Mouse (Mus musculus) adrenal gland, postnatal 14 days (tissue): ENCODE measurements at regions not wholly inside any gene's neighbourhood (a gene's known extent, or its start where the extent isn't known, plus 50 kb on each side); places are given as distances from the start of the nearest gene placed in this dataset.

ENCODE experiments used
- DNase-seq: peaks from one replicate; pipeline ENCODE4 v3.0.0; 2021; ENCODE audit warnings: mixed read lengths

DNA sequence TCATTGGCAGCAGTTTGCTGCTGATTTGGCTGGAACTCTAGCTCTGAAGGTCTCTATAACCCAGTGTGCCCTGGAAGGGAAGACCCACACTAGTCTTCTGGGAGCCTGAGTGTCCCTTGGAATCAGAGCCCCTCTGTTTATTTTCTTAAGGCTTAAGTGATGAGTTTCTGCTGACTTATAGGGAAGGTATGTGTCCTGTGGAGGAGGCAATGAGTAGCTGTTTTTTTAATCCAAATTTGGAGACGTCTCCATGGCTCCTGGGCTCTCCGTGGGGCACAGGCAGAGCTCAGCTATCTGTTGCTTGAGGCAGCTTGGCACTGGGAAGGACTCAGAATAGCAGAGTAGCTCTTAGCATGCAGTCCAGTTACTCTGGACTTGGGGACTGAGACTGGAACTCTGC, 146.4 kb downstream of the Ttc32 start:
- DNase-seq, result no peak

DNA sequence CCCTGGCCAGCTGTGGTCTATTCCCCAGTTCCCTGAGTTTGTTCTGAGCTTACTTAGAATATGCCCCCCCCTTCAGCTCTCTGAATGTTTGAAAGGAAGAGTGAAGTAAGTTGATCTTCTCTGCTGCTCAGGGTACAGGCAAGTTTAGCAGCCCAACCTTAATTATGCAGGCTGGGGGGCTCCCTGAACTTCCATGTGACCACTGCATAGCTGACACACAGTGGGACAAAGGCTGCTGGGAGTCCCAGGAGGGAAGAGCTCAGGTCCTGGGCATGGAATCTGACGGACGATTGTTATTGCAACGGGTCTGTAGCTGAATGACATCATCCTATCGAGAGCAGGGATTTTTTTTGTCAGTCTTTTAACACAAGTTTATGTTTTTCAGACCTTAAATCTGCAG, 148.8 kb downstream of the Ttc32 start:
- DNase-seq, result no peak

DNA sequence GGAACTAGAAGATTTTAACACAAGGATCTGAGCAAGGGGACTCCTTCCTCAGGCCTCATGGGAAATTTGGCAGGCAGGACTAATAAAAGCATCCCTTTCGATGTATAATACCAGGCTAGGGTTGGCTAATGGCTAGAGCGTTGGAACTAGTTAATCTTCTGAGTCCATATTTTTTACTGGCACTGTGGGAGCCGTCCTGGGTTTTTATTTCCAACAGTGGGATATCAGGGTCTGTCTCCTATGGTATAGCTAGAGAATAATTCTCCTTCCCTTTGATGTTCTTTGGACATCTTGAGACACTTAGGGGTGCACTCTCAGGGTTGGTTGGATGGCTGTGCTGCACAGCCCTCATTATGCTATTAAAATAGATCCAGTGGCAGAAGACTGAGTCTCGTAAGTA, 150.9 kb downstream of the Ttc32 start:
- no peak for DNase-seq

DNA sequence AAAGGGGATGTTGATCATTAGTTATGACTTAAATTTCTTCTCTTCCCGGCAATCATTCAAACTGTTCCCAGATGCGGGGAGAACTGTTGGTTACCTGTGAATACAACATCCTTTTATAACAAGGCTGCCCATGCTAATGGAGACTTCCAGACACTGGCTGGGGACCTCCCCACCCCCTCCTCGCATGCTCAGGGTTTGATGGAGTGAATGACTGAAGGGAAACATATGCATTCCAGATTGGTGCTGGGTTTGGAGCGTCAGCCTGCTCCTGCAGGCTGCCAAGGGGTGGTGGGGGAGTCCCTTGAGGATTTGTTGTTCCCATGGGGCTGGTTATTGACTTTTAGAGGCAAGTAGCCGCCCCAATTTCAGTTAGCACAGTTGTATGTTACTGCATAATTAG, 161.9 kb downstream of the Ttc32 start:
- DNase-seq, result no peak

DNA sequence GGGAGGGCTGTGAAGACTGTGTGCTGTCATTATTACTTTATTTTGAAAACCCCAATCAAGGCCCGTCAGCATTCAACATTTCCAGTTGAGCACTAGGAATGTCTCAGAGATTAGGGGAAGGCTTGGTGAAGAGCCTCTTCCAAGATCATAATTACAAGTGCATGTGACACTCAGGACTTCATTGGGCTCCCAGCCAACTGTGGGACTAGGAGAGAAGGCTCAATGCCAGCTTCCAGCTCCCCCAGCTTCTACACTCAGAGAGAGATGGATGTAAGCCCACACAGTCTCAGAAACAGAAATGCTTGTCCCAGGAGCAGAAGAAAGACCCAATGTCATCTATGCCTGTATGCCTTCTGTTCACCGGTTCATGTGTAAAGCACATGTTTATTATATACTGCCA, 169.5 kb downstream of the Ttc32 start:
- no peak for DNase-seq

DNA sequence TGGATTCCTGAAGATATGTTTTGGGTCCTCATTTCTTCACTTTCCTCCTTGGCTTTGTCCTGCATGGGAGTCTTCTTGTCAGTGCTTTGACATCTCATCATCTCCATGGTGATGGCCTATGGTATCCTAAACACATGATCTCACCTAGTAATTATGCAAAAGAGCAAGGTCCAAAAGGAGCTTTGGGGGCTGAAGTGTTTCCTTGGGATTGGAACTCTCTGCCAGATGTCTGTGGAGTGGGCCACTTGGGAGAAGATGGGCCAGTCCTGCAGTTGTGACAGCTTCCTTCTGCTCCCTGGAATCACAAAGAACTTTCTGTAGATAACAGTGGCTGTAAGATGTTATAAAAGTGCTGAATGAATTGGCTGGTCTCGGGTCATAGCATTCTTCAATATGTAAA, 182.4 kb downstream of the Ttc32 start:
- DNase-seq, result no peak

DNA sequence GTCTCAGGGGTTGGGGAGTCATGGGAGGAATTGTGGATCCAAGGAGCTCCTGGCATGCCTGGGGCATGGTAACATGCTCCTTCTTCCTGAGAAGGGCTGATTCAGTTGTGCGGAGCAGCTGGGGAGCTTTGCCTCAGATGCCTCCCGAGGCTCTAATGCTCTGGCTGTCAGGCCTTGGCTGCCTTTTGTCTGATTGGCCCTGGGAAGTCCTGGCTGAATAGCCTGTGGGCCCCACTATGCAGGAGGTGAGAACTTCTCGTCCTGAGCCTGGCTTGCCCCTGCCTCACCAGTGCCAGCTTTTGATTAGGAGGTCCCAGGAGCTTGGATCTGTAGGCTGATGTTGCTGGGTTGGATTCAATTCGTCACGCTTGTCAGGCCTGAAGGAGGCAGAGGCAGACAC, 195.2 kb downstream of the Ttc32 start:
- DNase-seq, result no peak

DNA sequence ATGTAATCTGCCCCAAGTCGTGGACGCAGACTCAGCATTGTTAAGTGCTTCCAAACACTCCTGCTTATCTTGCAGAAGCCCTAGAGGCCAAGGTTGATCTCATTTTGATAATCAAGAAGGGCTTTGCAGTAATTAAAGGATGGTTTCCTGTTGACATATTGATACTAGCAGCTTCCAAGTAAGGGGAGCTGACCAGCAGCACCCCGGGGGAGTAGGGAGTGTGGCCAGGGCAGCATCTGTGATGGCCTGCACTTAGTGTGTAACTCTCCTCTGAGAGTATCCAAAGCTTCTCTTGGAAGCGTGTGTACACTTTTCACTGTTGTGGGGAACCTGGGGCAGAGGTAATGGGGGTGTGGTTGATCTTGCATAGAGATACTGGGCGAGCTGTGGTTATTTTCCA, 198.1 kb downstream of the Ttc32 start:
- DNase-seq, result no peak

DNA sequence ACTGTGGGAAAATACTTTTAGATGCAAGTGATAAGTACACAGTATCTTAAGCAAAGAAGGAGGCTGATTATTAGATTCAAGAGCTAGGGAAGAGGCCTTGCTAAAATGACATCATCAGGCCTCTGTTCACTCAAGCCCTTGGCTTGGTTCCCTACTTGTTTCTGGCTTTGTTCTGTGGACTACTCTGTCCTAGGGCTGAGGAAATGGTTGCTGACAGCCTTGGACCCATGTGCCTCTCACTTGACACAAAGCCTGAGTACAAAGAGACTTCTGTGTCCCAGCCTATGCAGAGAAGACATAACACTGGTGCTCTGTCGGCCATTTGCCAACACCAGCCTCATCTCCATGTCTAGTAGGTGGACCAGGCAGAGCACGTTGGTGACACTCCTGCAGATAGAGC, 198.7 kb downstream of the Ttc32 start:
- no peak for DNase-seq

DNA sequence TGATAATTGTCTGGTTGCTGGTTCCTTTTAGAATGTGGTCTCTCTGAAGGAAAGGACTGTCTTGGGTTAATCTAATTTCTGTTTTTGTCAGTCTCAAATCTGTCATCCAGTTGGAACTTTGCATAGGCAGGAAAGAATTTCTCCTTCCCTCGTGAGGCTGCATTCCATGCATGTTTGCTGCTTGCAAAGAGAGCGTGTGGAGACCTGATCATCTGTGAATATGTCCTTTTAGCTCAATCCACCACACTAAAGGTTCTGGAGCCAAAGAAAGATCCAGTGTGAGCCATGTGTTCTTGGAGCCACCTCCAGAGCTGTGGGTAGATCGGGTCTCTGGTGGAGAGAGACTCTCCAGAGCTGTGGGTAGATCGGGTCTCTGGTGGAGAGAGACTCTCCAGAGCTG, 200.2 kb downstream of the Ttc32 start:
- no peak for DNase-seq

DNA sequence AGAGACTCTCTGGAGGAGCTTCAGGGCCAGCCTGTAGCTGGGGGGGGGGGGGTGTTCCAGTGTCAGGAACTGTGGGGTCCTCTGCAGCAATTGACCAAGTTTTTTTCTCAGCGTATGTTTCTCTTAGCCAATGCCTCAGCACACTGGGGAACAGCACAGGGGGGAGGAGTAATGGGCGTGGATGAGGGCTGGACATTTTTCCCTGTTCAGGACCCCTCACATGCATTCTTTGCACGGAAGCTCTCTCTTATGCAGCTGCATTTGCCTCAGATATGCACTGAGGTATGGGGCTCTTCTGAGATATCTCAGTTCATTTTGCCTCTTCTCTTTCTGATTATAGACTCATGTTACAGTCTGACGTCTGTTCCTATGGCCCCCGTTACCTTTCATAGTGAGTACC, 200.8 kb downstream of the Ttc32 start:
- DNase-seq, result no peak

DNA sequence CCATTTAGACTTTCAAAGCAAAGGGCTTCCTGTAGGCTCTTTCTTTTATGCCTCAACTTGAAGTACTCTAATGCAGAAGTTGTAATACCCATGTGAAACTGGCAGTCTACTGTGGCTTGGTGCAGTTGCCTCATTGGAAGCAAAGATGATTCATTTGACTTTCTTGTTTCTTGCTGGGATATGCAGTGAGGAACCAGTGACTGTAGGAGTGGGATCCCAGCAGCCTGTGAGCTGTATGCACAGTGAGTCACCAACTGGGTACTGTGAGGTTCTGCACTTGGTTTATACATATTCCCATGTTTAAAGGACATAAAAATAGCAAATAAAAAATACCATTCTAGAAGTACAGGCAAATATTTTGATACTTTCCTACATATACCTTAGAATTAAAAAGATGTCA, 202.6 kb downstream of the Ttc32 start:
- no peak for DNase-seq

DNA sequence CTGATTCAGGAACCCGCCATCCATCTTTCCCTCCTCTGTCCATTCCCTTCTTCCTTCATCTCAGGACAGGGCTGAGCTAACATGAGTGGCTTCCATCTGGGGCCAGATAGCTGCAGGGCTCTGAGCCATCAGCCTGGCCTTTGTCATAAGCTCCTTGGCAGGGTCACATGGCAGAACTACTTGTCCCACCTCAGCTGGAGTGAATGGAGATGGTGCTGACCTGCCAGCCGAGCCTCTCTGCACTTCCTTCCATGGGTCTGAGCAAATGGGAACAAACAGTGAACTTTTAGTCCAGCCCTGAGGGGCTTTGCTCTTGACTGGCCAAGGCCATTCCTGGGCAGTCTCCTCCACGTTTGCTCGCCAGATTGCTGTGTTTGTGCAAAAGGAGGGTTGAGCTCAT, 206.1 kb downstream of the Ttc32 start:
- no peak for DNase-seq

DNA sequence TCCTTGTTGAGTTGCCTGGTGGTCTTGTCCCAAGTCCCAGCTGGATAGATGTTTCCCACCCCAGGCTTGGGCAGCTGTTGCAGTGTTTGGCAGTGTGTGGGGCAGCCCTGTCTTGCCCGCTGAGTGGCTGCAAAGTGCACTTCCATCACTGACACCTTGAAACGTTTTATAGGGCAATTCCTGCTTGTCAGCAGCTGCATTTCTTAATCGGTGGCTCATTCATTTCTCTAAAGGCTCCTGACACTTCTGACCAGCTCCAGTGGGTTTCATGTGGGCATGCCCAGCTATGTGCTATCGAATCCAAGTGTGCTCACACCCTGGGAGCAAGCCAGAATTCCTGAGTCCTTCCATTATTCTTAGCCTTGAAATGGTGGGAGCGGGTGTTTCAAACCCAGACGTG, 207.7 kb downstream of the Ttc32 start:
- DNase-seq, result no peak

DNA sequence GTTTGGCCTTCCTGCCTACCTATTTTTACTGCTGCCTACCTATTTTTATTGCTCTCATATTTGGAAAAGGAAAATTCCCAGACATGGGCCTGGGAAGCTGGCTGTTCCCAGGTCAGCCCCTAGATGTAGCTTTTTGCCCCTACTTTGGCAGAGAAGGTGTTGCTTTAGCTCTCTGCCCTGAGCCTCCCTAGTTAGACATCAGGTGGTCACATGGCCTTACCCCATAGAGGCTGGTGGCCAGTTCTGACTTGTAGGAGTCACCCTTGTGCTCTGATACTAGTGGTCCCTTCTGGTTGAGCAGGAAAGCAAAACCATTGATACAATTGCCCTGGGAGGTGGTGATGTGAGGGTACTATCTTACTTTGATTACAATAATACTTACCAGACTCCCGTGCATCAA, 208.2 kb downstream of the Ttc32 start:
- no peak for DNase-seq

DNA sequence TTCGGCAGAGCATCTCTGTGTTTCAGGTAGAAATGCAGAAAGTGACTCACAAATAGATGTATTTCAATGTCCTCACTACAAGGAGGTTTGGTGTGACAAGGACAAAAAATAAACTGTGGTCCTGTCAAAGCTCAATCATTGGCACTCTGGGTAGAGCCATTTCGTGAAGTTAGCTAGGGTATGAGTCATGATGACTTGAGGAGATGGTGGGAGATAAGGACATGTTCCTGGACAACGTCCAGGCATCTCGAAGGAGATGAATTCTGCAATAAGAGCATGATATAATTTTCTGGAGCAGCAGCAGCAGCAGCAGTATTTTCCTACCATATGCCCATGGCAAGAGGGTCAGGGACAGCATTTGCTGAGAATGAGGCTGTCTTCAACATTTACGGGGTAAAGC, 217.7 kb downstream of the Ttc32 start:
- DNase-seq, result no peak

DNA sequence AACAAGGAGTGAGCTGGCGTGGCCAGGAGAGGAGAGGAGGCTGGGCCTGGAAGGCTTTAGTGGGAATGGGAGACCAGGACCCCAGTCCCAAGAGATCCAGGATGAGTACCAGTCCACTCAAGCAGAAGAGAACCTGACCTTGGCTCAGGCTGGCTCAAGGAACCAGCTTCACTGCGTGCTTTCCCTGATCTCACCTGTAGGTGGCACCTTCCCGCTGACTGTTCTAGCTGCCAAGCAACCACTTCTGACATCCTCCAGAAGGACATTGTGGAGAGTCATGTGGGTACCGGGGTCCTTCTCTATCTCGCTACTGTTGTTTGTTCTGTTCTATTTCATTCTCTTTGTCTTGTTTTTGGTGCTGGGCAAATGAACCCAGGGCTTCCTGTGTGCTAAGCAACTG, 222.0 kb downstream of the Ttc32 start:
- peak; percentile 72 for DNase-seq

DNA sequence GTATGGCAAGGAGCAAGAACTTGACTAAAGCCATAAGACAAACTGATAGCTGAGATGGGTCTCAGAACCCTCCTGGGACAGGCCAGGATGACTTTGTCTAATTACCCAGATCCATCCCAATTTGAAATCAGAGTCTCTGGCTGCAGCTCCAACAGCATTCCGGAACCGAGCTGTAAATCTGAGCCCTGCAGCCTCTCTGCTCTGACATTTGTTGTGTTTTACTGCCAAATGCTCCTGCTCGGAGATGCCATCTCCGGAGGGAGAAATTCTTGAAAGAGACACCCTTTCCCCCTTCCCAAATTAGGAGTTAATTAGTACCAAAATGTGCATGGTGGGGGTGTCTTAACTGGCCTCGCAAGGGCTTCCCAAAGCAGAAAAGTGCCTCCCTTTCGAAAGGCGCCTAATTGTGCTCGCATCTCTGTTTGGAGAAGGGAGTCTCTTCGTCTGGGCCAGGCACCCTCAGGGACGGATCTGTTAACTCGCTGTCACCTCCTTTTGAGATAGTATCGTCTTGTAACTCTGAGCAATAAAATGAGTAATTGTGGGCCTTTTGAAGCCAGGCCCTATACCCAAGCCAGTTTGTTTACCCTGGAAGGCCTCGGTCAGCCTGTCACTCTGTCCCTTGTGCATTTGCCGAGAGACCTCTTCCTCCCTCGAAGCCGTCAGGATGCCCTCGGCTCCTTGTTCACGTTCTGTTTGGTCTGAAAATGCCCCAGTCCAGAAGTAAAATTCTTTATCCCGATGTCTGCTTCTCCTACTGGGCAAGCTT, 223.7 kb downstream of the Ttc32 start:
- no peak for DNase-seq

DNA sequence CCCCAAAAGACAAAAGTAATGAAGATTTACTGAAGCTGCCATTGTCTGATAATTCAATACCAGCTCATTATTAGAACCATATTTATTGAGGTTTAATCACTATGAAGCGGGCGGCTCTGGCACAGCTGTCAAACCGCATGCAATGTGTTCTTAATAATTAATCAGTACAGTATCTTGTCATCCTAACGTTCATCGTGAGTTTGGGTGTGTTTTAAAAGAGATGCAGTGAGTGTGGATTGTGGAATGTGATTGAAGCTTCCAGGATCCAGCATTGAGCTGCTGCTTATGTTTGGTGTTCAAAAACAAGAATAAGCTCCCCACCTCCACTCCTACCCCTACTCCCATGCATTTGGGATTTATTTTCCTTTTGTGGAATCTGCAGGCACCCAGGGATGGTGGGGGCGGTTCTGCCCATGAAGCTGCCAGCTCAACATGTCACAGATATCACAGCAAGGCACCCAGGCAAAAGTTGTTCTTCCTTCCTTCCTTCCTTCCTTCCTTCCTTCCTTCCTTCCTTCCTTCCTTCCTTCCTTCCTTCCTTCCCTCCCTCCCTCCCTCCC, 224.6 kb downstream of the Ttc32 start:
- DNase-seq, result no peak

DNA sequence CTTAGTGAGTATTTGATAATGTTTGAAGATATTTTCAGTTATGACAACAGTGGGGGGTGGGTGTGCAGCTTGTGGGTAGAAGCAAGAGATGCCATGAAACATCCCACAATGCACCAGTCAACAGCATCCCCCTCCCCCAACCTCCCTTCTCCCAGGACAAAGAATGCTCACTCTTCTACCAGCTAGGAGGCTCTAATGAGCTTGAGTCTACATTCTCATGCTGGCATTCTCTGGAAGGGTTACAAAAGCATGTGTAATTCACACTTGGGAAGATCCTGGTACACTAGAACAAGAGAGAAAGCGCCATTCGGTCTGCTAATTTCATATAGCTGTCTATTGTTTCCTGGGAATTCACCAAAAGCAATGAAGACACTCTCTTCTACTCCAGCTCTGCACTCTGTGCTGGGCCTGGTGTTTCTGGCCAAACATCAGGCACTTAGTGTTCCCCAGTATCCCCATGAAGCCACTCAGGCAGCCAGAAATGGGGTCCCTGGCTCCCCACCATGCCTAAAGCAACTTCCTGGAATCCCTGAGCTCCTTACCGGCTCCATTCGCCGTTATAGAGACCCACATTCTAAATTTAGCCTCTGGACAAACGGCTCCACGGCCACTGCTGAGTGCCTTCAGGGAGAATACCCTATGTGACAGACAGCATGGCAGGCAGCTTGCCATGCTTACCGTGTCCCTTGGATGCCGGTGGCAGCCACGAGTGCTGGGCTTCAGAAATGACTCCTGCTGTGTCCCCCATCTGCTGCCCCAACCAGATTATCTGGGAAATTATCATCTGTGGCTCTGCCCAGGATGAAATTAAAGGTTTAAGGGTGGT, 226.1 kb downstream of the Ttc32 start:
- DNase-seq, result no peak

DNA sequence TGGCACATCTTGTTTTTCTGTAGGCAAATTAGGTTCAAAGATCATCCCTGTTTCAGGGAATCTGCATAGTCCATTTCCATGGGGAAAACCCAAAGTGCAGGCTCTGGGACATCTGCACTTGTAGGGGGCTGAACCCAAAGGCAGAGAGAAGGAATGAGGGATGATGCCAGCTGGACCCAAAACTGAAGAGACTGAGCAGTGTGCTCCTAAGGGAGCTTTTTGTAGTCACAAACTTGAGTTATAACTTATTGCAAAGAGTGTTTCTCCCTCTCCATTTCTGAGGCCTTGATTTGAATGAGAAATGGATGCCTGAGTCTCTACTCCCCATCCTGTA, 226.7 kb downstream of the Ttc32 start:
- DNase-seq, result no peak

DNA sequence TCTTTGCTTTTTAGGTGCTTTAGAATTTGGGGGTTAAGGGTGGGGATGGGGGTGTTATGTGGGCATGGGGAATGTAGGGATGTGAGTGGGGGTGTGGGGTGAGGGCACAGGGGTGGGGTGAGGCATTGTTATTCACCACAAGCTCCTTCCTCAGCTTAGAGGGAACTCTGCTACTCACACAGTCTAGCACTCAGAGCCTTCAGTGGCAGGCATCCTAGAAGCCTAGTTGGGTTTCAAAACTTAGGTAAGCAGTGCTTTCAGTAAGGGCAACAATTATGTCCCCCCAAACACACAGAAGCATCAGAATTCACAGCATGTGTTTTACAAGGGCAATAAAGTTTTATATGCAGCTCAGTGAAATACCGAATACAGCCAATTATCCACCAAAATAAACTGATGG, 228.4 kb downstream of the Ttc32 start:
- DNase-seq, result no peak

DNA sequence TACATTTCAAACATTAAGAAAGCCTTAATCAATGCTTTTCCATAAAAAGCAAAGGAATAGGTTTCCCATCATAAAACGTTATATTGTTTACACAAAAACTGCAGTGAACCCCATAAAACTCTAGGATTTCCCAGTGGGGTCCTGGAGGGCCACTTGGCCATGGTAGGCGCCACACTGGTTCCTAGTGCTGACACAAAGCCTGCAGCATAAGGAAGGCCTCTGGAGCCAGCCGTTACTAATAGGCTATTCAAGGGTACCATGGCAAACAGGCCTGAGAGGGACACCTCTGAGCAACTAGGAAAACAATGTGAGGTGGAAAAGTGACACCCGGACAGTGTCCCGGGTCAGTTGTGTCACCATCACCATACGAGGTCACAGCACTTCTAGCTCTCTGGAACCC, 231.9 kb downstream of the Ttc32 start:
- DNase-seq, result no peak

DNA sequence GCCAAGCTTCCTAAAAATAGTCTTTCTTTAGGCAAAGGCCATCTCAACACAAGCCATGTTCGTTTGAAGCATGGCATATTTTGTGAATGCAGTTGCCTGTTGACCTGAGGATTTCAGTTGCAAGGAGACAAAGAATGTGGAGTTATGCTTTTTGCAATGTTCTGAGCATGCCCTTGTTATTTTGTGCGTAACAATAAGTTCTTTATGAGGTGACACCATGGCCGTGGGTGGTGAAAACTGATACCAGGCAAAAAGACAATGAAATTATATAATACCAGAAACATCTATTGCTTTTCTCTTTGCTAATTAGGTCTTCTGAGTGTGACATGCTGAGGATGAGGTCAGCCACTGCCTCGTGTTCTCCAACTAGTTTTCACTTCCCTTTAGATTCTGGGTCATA, 236.4 kb downstream of the Ttc32 start:
- DNase-seq, result no peak
